Mouse (Mus musculus) midbrain, embryonic 12.5 days (tissue): Measurements from ENCODE around the gene Prrxl1. TPM values are rescaled to one million over a fixed set of nuclear protein-coding genes. Genes with fewer than 3 reads are reported as not detected.

Source experiments
- ATAC-seq: fragments of 200-750 bp; cut with Nextera tagmentation; 2 replicates; pipeline ENCODE4 v1.8.0; 2017; ENCODE audit warnings: low read depth, moderate TSS enrichment, moderate library complexity; ENCODE audit not compliant: low FRiP score
- H3K27ac ChIP-seq: fragments of 300-500 bp; sonication (generic); replicated peaks from 2 replicates; pipeline ENCODE4 v1.5.1; 2016; ENCODE audit warnings: mild to moderate bottlenecking
- H3K27me3 ChIP-seq: fragments of 300-500 bp; sonication (generic); 2 replicates; pipeline ENCODE4 v1.6.1; 2016; ENCODE audit warnings: mild to moderate bottlenecking
- H3K36me3 ChIP-seq: fragments of 300-500 bp; sonication (generic); 2 replicates; pipeline ENCODE4 v1.6.1; 2016
- H3K4me1 ChIP-seq: fragments of 300-500 bp; sonication (generic); 2 replicates; pipeline ENCODE4 v1.6.1; 2016
- H3K4me2 ChIP-seq: fragments of 300-500 bp; sonication (generic); replicated peaks from 2 replicates; pipeline ENCODE4 v1.6.1; 2016; ENCODE audit warnings: mild to moderate bottlenecking, moderate library complexity
- H3K4me3 ChIP-seq: fragments of 300-500 bp; sonication (generic); 2 replicates; pipeline ENCODE4 v1.5.1; 2016; ENCODE audit warnings: mild to moderate bottlenecking
- H3K9ac ChIP-seq: fragments of 300-500 bp; sonication (generic); replicated peaks from 2 replicates; pipeline ENCODE4 v1.6.1; 2016; ENCODE audit warnings: mild to moderate bottlenecking, moderate library complexity
- H3K9me3 ChIP-seq: fragments of 300-500 bp; sonication (generic); 2 replicates; pipeline ENCODE4 v1.6.1; 2016; ENCODE audit warnings: mild to moderate bottlenecking
- WGBS: fragments of 180-500 bp; shearing (Covaris S2); methylation state at CpG from one replicate; pipeline ENCODE4 v1.1.7; 2016; 5-methylcytosine and 5-hydroxymethylcytosine counted together
- polyA plus RNA-seq: library from polyadenylated mRNA; unstranded; fragments of >200 nt; fragmentation: Nextera tagmentation; extraction: Ambion mirVana; gene quantifications from 2 replicates; pipeline ENCODE4 v1.2.1, GENCODE M21; 2016

Prrxl1 gene
- polyA plus RNA-seq, result 9.8 and 11.1 TPM in 2 replicates

- H3K27me3 ChIP-seq, result peaks cover 92% of the 10 kb centered on the region
- no peaks in the 10 kb centered on the region for H3K36me3 ChIP-seq
- peak within 1 kb of the TSS; percentile 67 for H3K4me2 ChIP-seq
- WGBS, result under 1% methylated on average over 53 of the region's 53 CpGs
- peak; percentile 70 for ATAC-seq
- H3K9ac ChIP-seq, result peak within 1 kb of the TSS; percentile 39
- peaks cover 32% of the 10 kb centered on the region for H3K4me1 ChIP-seq
- H3K27ac ChIP-seq, result peak within 1 kb of the TSS; percentile 46
- H3K9me3 ChIP-seq, result no peaks in the 10 kb centered on the region
- peak within 1 kb of the TSS; percentile 42 for H3K4me3 ChIP-seq
These were observed at the start of gene Prrxl1 for GRCm38 (mm10) chr14:32599290-32600041. TSS of gene Prrxl1 (plus strand) at chr14:32599407.

GRCm38 (mm10) chr14:32551854-32552253, 47.4 kb upstream of the Prrxl1 start:
- Histone ChIP-seq H3K4me3 (no peak overlapping the region), H3K36me3 (peaks cover 44% of the 10 kb centered on the region), H3K4me2 (no peak overlapping the region), H3K27me3 (no peaks in the 10 kb centered on the region), H3K4me1 (no peaks in the 10 kb centered on the region), H3K27ac (no peak overlapping the region), H3K9ac (no peak overlapping the region), H3K9me3 (no peaks in the 10 kb centered on the region)
- WGBS, result 80% methylated on average over 5 of the region's 5 CpGs
- ATAC-seq, result no peak

GRCm38 (mm10) chr14:32553198-32553903, 45.9 kb upstream of the Prrxl1 start:
- Histone ChIP-seq H3K36me3 (peaks cover 55% of the 10 kb centered on the region), H3K4me2 (no peak overlapping the region), H3K27me3 (no peaks in the 10 kb centered on the region), H3K9me3 (no peaks in the 10 kb centered on the region), H3K4me1 (no peaks in the 10 kb centered on the region), H3K27ac (no peak overlapping the region), H3K9ac (no peak overlapping the region), H3K4me3 (no peak overlapping the region)
- 80% methylated on average over 10 of the region's 10 CpGs for WGBS
- no peak for ATAC-seq

DNA sequence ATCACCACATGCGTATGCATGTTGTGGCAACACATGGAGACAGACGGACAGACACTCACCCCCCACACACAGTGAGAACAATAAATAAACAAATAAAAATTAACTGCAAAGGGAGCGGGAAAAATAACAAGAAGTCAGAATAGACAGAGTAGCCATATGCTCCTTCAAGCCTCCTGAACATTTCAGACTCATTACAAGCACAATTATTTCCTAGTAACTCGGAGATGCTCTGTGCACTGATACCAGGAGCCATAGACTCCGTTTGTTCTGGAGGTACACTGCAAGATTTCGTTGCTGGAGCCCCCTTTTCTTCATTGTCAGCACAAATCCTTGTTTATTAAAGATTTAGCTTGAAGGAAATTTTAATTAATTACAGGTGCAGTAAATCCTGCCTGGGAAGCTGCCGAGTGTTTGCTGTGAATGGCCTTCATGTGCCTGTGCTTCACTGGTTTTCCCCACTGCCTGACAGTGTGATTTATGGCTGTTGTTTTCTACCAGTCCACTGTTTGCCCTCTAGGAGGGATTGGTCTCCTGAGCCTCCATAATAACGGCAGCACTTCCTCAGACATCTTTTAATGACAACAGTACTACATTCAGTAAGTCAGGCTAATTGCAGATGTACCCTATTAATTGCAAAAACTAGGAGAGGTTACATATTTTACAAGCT, 44.2 kb upstream of the Prrxl1 start:
- H3K9me3 ChIP-seq, result no peaks in the 10 kb centered on the region
- no peak for ATAC-seq
- no peak overlapping the region for H3K4me3 ChIP-seq
- no peak overlapping the region for H3K9ac ChIP-seq
- no peaks in the 10 kb centered on the region for H3K27me3 ChIP-seq
- peaks cover 65% of the 10 kb centered on the region for H3K36me3 ChIP-seq
- H3K4me2 ChIP-seq, result no peak overlapping the region
- no peak overlapping the region for H3K27ac ChIP-seq
- no peaks in the 10 kb centered on the region for H3K4me1 ChIP-seq
- 82% methylated on average over 8 of the region's 8 CpGs for WGBS

DNA sequence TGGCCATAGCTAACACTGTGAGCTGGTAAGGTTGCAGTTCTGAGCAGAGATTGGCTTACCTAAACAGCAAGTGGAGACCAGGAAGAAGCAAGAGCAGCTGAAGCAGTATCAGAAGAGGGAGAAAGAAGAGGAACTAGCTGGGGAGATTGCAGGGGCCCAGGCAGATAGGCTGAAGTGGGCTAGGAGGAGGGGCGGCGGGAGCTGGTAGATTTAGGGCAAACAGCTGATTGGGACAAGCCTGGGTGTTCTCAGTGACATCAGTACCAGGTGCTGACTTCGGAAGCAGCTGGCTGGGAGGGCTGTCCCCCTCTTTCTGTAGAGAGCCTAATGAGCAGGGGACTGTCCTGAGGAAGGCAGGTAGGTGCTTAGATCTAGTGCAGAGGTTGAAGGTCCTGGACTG, 37.8 kb upstream of the Prrxl1 start:
- 95% methylated on average over 3 of the region's 3 CpGs for WGBS
- no peaks in the 10 kb centered on the region for H3K27me3 ChIP-seq
- H3K9ac ChIP-seq, result no peak overlapping the region
- H3K4me2 ChIP-seq, result no peak overlapping the region
- ATAC-seq, result no peak
- no peaks in the 10 kb centered on the region for H3K9me3 ChIP-seq
- no peaks in the 10 kb centered on the region for H3K4me1 ChIP-seq
- peaks cover 80% of the 10 kb centered on the region for H3K36me3 ChIP-seq
- H3K4me3 ChIP-seq, result no peak overlapping the region
- H3K27ac ChIP-seq, result no peak overlapping the region

DNA sequence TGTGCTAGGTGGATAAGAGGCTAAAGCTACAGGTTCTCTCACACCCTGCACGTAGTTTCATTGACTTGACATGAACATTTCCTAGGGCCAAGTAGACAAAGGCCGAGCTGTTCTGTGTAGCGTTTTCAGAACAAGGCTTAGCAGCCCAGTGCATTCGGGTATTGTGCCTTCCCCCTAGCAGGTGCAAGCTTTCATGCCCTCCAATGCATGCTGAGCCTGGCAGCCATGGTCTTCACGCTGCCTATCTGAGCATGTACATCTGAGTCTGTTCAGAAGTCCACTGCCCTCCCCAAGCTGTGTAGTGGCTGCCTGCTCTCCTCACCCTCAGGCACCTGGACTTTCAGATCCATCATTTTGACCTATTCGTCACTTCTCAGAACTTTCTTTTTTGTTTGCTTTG, 35.5 kb upstream of the Prrxl1 start:
- no peak overlapping the region for H3K4me2 ChIP-seq
- no peaks in the 10 kb centered on the region for H3K4me1 ChIP-seq
- no peak overlapping the region for H3K27ac ChIP-seq
- no peaks in the 10 kb centered on the region for H3K9me3 ChIP-seq
- peaks cover 87% of the 10 kb centered on the region for H3K36me3 ChIP-seq
- no peak overlapping the region for H3K4me3 ChIP-seq
- ATAC-seq, result no peak
- no peaks in the 10 kb centered on the region for H3K27me3 ChIP-seq
- no peak overlapping the region for H3K9ac ChIP-seq
- 91% methylated on average over 6 of the region's 6 CpGs for WGBS

DNA sequence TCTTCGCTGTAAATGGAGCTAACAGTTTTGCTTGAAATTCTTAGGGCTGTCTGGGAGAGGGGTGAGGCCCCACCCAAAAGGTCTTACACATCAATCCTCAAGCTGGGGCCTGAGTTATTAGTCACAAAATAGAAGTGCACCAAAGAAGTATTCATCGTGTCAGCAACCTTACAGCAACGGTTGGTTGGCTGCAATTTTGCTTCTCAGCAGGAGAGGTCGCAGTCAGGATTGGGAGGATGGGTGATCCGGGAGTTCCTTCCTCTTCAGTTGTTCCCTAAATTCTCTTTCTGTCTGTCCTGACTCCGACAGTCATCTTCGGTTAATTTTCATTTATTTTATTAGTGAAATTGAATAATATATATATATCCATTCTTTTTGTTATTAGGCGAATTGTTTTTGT, 26.7 kb upstream of the Prrxl1 start:
- ATAC-seq, result no peak
- H3K27ac ChIP-seq, result no peak overlapping the region
- no peak overlapping the region for H3K4me2 ChIP-seq
- WGBS, result 48% methylated on average over 8 of the region's 8 CpGs
- H3K36me3 ChIP-seq, result peaks cover 74% of the 10 kb centered on the region
- H3K4me1 ChIP-seq, result no peaks in the 10 kb centered on the region
- H3K4me3 ChIP-seq, result no peak overlapping the region
- H3K9ac ChIP-seq, result no peak overlapping the region
- no peaks in the 10 kb centered on the region for H3K9me3 ChIP-seq
- H3K27me3 ChIP-seq, result no peaks in the 10 kb centered on the region

DNA sequence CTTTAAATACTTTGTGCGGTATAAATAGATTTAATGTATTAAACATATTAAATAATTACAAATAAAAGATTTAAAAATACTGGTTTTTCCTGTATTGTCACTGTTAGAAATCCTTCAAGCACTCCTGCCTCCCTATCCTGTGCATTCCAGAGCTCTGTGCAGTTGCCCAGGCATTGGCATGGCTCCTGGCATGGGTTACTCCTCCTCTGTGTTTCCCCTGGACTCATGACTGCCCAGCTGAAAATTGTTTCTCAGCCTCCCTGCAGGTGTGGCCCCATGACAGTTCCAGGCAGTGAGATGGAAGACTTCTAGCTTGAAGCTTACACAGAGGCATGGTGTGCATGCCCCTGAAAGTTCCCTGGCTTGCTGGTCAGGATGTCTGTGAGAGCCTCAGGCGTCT, 20.8 kb upstream of the Prrxl1 start:
- H3K36me3 ChIP-seq, result peaks cover 39% of the 10 kb centered on the region
- H3K9ac ChIP-seq, result no peak overlapping the region
- H3K27me3 ChIP-seq, result no peaks in the 10 kb centered on the region
- H3K4me1 ChIP-seq, result no peaks in the 10 kb centered on the region
- H3K9me3 ChIP-seq, result no peaks in the 10 kb centered on the region
- H3K27ac ChIP-seq, result no peak overlapping the region
- ATAC-seq, result no peak
- 95% methylated on average over 2 of the region's 2 CpGs for WGBS
- no peak overlapping the region for H3K4me3 ChIP-seq
- H3K4me2 ChIP-seq, result no peak overlapping the region

DNA sequence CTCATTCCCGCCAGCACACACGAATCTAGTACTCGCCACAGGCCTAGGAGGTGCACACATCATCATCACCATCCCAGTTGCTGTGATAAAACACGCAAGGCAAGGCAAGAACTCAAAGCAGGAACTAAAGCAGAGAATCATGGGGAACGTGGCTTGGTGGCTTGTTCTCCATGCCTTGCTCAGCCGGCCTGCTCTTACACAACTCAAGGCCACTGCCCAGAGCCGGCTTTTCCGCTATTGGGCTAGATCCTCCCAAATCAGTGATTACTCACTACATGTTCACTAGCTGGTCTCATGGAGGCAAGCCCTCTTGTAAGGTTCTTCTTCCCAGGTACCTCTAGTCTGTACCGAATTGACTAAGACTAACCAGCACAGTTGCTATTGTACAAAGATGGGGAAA, 15.5 kb upstream of the Prrxl1 start:
- no peak overlapping the region for H3K4me2 ChIP-seq
- H3K36me3 ChIP-seq, result 0 out of 2 replicates have a peak, but pooled peaks cover 1% of the 10 kb centered on the region
- H3K27ac ChIP-seq, result no peak overlapping the region
- H3K4me1 ChIP-seq, result no peaks in the 10 kb centered on the region
- no peaks in the 10 kb centered on the region for H3K9me3 ChIP-seq
- H3K4me3 ChIP-seq, result no peak overlapping the region
- 0 out of 2 replicates have a peak, but pooled peaks cover 5% of the 10 kb centered on the region for H3K27me3 ChIP-seq
- no peak for ATAC-seq
- 91% methylated on average over 9 of the region's 9 CpGs for WGBS
- no peak overlapping the region for H3K9ac ChIP-seq

DNA sequence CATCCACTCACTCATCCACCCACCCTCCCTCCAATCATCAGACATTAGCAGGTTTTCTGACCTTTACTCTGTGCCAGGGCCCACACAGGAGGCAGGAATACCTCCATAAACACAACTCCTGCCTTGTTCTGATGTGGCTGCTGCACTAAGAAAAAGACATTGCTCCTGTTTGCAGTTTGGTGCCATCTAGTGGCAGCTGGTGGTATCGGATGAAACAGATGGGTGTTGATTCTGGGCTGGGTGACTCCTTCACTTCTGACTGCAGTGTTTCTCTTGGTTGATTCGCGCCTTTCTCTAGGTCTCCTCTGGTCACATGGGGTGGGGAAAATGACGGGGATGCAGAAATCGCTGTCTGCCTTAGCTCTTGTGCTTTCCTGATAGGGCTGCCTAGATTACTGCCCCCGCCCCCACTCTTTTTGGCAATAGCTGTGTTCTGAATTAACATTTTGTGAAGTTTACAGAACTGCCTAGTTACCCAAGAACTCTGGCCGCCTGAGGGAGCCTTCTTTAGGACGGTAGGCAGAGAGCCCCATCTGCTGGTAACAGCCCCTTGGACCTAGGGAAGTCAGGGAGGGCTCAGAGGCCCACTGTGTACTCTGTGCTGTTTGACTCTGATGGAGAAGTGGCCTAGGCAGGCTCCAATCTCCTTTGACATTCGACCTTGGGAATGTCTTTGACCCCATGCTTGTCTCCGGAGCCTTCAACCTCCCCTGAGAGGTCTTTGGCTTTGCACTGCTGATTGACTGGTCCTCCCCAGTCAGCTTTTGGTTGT, 12.0 kb upstream of the Prrxl1 start:
- no peak overlapping the region for H3K4me3 ChIP-seq
- no peak overlapping the region for H3K4me2 ChIP-seq
- H3K27ac ChIP-seq, result no peak overlapping the region
- no peak overlapping the region for H3K9ac ChIP-seq
- H3K36me3 ChIP-seq, result no peaks in the 10 kb centered on the region
- no peaks in the 10 kb centered on the region for H3K4me1 ChIP-seq
- ATAC-seq, result no peak
- H3K9me3 ChIP-seq, result no peaks in the 10 kb centered on the region
- peaks cover 19% of the 10 kb centered on the region for H3K27me3 ChIP-seq
- WGBS, result 12% methylated on average over 10 of the region's 10 CpGs

- Histone ChIP-seq H3K4me3 (no peak overlapping the region), H3K4me1 (no peaks in the 10 kb centered on the region), H3K36me3 (no peaks in the 10 kb centered on the region), H3K27ac (no peak overlapping the region), H3K4me2 (no peak overlapping the region), H3K9me3 (no peaks in the 10 kb centered on the region), H3K9ac (no peak overlapping the region), H3K27me3 (peaks cover 49% of the 10 kb centered on the region)
- 66% methylated on average over 3 of the region's 3 CpGs for WGBS
- no peak for ATAC-seq
These were observed 8.8 kb upstream of the Prrxl1 start for GRCm38 (mm10) chr14:32590377-32590776.
